Mouse (Mus musculus): Measurements from ENCODE around the gene Mpig6b. TPM values are rescaled to one million over a fixed set of nuclear protein-coding genes. Genes with fewer than 3 reads are reported as not detected.
A peak's percentile ranks its signal among the peaks of the same experiment; 100 is the strongest.

Mpig6b gene
- polyA plus RNA-seq, 1 experiment from 2014 or later, result 11.2 TPM

DNA sequence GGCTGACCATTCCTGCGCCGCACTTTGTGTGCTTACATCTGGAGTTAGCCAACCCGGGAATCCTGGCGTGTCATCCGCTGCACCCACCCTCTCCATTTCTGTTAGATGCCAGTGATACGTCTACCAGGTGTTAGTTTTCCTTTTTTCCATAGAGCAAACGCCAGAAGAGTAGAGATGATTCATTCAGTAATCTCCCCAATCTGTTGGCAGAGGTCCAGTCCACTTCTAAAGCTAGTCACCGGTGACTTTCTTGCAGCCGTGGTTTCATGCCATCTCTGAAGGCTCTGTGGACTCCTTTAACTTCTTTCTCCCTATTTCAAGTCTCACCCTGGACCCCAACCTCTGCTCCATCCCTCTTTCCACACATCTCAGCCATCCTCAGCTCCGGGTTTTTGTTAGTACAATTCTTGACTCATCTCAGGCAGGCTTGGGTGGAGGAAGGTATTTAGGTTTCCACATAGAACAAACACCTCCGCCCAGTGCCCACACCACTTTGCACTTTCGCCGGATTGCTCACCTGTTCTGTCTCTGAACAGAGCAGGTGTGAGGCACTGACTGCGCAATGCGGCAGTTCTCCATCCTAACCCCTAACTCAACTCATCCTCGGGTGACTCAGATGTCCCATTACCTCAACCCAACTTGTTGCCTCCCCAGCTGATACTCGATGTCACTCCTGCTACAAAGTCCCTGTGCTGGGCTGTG is 2.4 kb upstream of the Mpig6b start:
- Histone ChIP-seq H3K27me3 (replicated peaks; ENCODE audit: control insufficient read depth, insufficient read depth, low read length) (peaks cover 49% of the 10 kb centered on the region), H3K4me3 (ENCODE audit: low read depth, low read length) (no peak overlapping the region), H3K36me3 (ENCODE audit: control insufficient read depth, insufficient read depth, low read length) (no peaks in the 10 kb centered on the region), H3K4me2 (no peak overlapping the region), H3K27ac (ENCODE audit: low read depth, low read length) (no peak overlapping the region), H3K9ac (ENCODE audit: low read depth, low read length) (no peak overlapping the region), H3K9me3 (ENCODE audit: control insufficient read depth, low read length) (no peaks in the 10 kb centered on the region), H3K4me1 (replicated peaks; ENCODE audit: control insufficient read depth, insufficient read depth, low read length) (peaks cover 17% of the 10 kb centered on the region)
- ATAC-seq (replicated peaks; ENCODE audit: low FRiP score) (no peak), DNase-seq (ENCODE audit: low spot score) (no peak)
- 76% methylated on average over 17 of the region's 17 CpGs for WGBS

GRCm38 (mm10) chr17:35064951-35065947 is 735 bp downstream of the Mpig6b start, which contains the start of gene Ly6g6c:
Gene Ly6g6c, plus strand, starts transcription at chr17:35065388.
- DNase-seq (ENCODE audit: low spot score) (peak; percentile 52), ATAC-seq (replicated peaks; ENCODE audit: low FRiP score) (peak; percentile 17)
- H3K9ac ChIP-seq (ENCODE audit: low read depth, low read length), result peak within 1 kb of the TSS; percentile 45
- peak within 1 kb of the TSS; percentile 79 for H3K4me2 ChIP-seq
- peaks cover 28% of the 10 kb centered on the region for H3K4me1 ChIP-seq (replicated peaks; ENCODE audit: control insufficient read depth, insufficient read depth, low read length)
- peaks cover 46% of the 10 kb centered on the region for H3K27me3 ChIP-seq (replicated peaks; ENCODE audit: control insufficient read depth, insufficient read depth, low read length)
- peak within 1 kb of the TSS; percentile 2; the same call in 1 of the 2 replicates for H3K27ac ChIP-seq (ENCODE audit: low read depth, low read length)
- peaks cover 12% of the 10 kb centered on the region; the same call in 1 of the 2 replicates for H3K36me3 ChIP-seq (ENCODE audit: control insufficient read depth, insufficient read depth, low read length)
- 2% methylated on average over 48 of the region's 48 CpGs for WGBS
- peak within 1 kb of the TSS; percentile 45 for H3K4me3 ChIP-seq (ENCODE audit: low read depth, low read length)
- no peaks in the 10 kb centered on the region for H3K9me3 ChIP-seq (ENCODE audit: control insufficient read depth, low read length)

DNA sequence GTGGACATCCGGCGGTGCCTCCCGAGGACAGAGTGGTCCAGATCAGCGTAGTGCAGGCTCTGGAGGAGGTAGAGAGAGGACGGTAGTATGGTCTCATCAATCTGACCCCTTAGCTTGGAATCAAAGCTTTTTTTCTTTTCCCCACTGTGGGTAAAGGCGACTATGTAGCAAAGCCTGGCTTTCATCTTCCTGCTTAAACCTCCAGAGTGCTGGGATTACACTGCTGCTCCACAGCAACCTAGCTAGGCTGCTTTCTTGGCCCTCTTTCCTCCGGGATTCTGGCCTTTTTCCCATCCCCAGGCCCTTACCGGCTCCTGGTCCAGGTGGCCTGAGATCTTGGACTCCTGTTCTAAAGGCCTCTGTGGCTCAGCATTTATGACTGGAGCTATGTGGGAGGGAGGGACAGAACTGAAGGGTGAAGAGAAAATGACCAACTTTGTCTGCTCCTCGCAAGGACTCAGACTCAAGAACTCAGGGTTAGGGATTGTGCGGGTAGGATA is 1.6 kb downstream of the Mpig6b start:
- WGBS, result 22% methylated on average over 10 of the region's 10 CpGs
- H3K36me3 ChIP-seq (ENCODE audit: control insufficient read depth, insufficient read depth, low read length), result peaks cover 12% of the 10 kb centered on the region; the same call in 1 of the 2 replicates
- no peak overlapping the region for H3K27ac ChIP-seq (ENCODE audit: low read depth, low read length)
- no peaks in the 10 kb centered on the region for H3K9me3 ChIP-seq (ENCODE audit: control insufficient read depth, low read length)
- peaks cover 34% of the 10 kb centered on the region for H3K4me1 ChIP-seq (replicated peaks; ENCODE audit: control insufficient read depth, insufficient read depth, low read length)
- H3K27me3 ChIP-seq (replicated peaks; ENCODE audit: control insufficient read depth, insufficient read depth, low read length), result peaks cover 46% of the 10 kb centered on the region
- H3K4me2 ChIP-seq, result peak overlapping the region; percentile 79
- no peak overlapping the region; the same call in 1 of the 2 replicates for H3K9ac ChIP-seq (ENCODE audit: low read depth, low read length)
- H3K4me3 ChIP-seq (ENCODE audit: low read depth, low read length), result peak overlapping the region; percentile 45
- DNase-seq (ENCODE audit: low spot score), result no peak
- ATAC-seq (replicated peaks; ENCODE audit: low FRiP score), result no peak

- DNase-seq (ENCODE audit: low spot score) (no peak), ATAC-seq (replicated peaks; ENCODE audit: low FRiP score) (no peak)
- Histone ChIP-seq H3K9me3 (ENCODE audit: control insufficient read depth, low read length) (no peaks in the 10 kb centered on the region), H3K36me3 (ENCODE audit: control insufficient read depth, insufficient read depth, low read length) (peaks cover 12% of the 10 kb centered on the region; the same call in 1 of the 2 replicates), H3K4me1 (replicated peaks; ENCODE audit: control insufficient read depth, insufficient read depth, low read length) (peaks cover 34% of the 10 kb centered on the region), H3K9ac (ENCODE audit: low read depth, low read length) (no peak overlapping the region), H3K4me2 (no peak overlapping the region), H3K27ac (ENCODE audit: low read depth, low read length) (no peak overlapping the region), H3K27me3 (replicated peaks; ENCODE audit: control insufficient read depth, insufficient read depth, low read length) (peaks cover 38% of the 10 kb centered on the region), H3K4me3 (ENCODE audit: low read depth, low read length) (no peak overlapping the region)
- WGBS, result 85% methylated on average over 3 of the region's 3 CpGs
Measured at GRCm38 (mm10) chr17:35063466-35063865, 2.5 kb downstream of the Mpig6b start.

GRCm38 (mm10) chr17:35061299-35061698 is 4.7 kb downstream of the Mpig6b start:
- WGBS, result 83% methylated on average over 8 of the region's 8 CpGs
- no peak for ATAC-seq (replicated peaks; ENCODE audit: low FRiP score)

DNA sequence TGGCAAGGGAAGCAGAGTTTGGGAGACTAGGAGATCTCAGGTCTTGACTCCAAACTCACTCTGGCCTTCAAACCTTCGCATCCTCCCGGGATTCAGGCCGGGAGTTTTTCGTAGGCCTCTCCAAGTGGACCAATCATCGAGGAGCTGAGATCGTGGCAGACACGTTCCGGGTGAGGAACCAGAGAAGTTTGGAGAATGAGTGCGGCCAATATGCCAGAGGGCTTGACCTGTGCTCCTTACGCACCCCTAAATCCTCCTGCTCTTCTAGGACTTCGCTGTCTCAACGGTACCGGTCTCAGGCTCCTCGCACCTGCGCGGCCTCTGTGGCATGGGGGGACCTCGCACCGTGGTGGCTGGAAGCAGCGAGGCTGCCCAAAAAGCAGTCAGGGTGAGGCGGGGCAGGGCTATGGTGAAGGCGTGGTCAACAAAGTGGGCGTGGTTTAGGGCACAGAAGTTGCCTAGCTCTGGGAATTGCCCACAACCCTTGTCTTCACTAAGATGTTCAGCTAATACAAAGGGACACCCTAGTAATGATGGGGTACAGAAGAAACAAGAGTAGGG is 5.2 kb downstream of the Mpig6b start:
- peaks cover 17% of the 10 kb centered on the region for H3K27me3 ChIP-seq (replicated peaks; ENCODE audit: control insufficient read depth, insufficient read depth, low read length)
- no peak for ATAC-seq (replicated peaks; ENCODE audit: low FRiP score)

More at GRCm38 (mm10) chr17:35061299-35061698, 4.7 kb downstream of the Mpig6b start:
- Histone ChIP-seq H3K4me1 (replicated peaks; ENCODE audit: control insufficient read depth, insufficient read depth, low read length) (peaks cover 49% of the 10 kb centered on the region), H3K9me3 (ENCODE audit: control insufficient read depth, low read length) (no peaks in the 10 kb centered on the region), H3K36me3 (ENCODE audit: control insufficient read depth, insufficient read depth, low read length) (peaks cover 19% of the 10 kb centered on the region), H3K4me2 (no peak overlapping the region), H3K9ac (ENCODE audit: low read depth, low read length) (no peak overlapping the region), H3K27ac (ENCODE audit: low read depth, low read length) (no peak overlapping the region), H3K4me3 (ENCODE audit: low read depth, low read length) (no peak overlapping the region), H3K27me3 (replicated peaks; ENCODE audit: control insufficient read depth, insufficient read depth, low read length) (peaks cover 22% of the 10 kb centered on the region)
- no peak for DNase-seq (ENCODE audit: low spot score)

DNA sequence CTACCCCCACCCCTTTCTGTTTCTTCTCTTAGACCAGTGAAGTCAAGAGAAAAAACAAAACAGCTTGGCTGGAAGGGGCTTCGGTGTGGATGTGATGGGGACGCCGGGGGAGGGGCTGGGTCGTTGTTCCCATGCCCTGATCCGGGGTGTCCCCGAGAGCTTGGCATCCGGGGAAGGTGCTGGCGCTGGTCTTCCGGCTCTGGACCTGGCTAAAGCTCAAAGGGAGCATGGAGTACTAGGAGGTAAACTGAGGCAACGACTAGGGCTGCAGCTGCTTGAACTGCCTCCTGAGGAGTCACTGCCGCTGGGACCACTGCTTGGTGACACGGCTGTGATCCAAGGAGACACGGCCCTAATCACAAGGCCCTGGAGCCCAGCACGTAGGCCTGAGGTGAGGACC is 5.9 kb downstream of the Mpig6b start:
- H3K36me3 ChIP-seq (ENCODE audit: control insufficient read depth, insufficient read depth, low read length), result peaks cover 29% of the 10 kb centered on the region
- H3K9me3 ChIP-seq (ENCODE audit: control insufficient read depth, low read length), result no peaks in the 10 kb centered on the region
- H3K9ac ChIP-seq (ENCODE audit: low read depth, low read length), result peak overlapping the region; percentile 65; the same call in 1 of the 2 replicates
- H3K4me3 ChIP-seq (ENCODE audit: low read depth, low read length), result peak overlapping the region; percentile 64
- H3K27me3 ChIP-seq (replicated peaks; ENCODE audit: control insufficient read depth, insufficient read depth, low read length), result peaks cover 11% of the 10 kb centered on the region
- WGBS, result 43% methylated on average over 14 of the region's 14 CpGs
- H3K27ac ChIP-seq (ENCODE audit: low read depth, low read length), result no peak overlapping the region; the same call in 1 of the 2 replicates
- H3K4me2 ChIP-seq, result peak overlapping the region; percentile 84
- ATAC-seq (replicated peaks; ENCODE audit: low FRiP score) (no peak), DNase-seq (ENCODE audit: low spot score) (no peak)
- H3K4me1 ChIP-seq (replicated peaks; ENCODE audit: control insufficient read depth, insufficient read depth, low read length), result peaks cover 46% of the 10 kb centered on the region

More for the DNA sequence above, 5.2 kb downstream of the Mpig6b start:
- WGBS, result 65% methylated on average over 22 of the region's 22 CpGs
- no peak for DNase-seq (ENCODE audit: low spot score)
- peaks cover 51% of the 10 kb centered on the region for H3K4me1 ChIP-seq (replicated peaks; ENCODE audit: control insufficient read depth, insufficient read depth, low read length)
- H3K4me3 ChIP-seq (ENCODE audit: low read depth, low read length), result peak overlapping the region; percentile 64; the same call in 1 of the 2 replicates
- no peak overlapping the region for H3K9ac ChIP-seq (ENCODE audit: low read depth, low read length)
- H3K9me3 ChIP-seq (ENCODE audit: control insufficient read depth, low read length), result no peaks in the 10 kb centered on the region
- peaks cover 24% of the 10 kb centered on the region for H3K36me3 ChIP-seq (ENCODE audit: control insufficient read depth, insufficient read depth, low read length)
- peak overlapping the region; percentile 84 for H3K4me2 ChIP-seq
- H3K27ac ChIP-seq (ENCODE audit: low read depth, low read length), result no peak overlapping the region

Data from liver, embryonic 11.5 days (tissue).